Mouse (Mus musculus): ENCODE data around the gene Gm5065. TPM values are rescaled to one million over a fixed set of nuclear protein-coding genes. Genes with fewer than 3 reads are reported as not detected.

Gene Gm5065
- not detected for polyA plus RNA-seq (2017; shearing (Covaris generic))

GRCm38 (mm10) chr7:5350237-5350636 lies at the start of gene Gm5065:
TSS of gene Gm5065 (plus strand) at chr7:5350537.

DNA sequence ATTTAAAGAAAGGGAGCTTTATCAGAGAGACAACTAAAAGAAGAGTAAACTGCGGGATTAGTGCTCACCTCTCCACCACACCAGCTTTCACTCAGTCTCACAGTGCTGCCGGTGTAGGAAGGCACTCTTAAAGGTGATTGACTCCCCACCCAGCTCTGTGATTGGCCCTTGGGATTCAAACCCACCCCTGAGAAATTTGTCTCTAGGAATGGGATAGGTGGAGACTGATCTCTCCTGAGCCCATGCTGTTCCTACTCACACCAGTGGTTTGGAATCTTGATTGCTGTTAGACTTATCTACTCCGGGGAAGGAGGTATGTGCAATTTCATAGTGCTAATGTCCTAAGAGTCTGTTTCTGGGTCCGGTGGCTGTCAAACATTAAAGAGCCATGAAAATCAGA lies 598 bp downstream of the Gm5065 start, which contains the start of gene Nlrp2:
Gene Nlrp2, minus strand, starts transcription at position 101 of the 400 bp plus-strand sequence.

Other genes starting within 250 kb of the Gm5065 start
- gene Rfpl4, start 233.6 kb upstream of the Gm5065 start, polyA plus RNA-seq (2017; shearing (Covaris generic)) = not detected
- gene Rasl2-9, start 224.6 kb upstream of the Gm5065 start, polyA plus RNA-seq (2017; shearing (Covaris generic)) = not detected
- 0.12 TPM for gene Vmn1r55, start 200.9 kb upstream of the Gm5065 start, polyA plus RNA-seq (2017; shearing (Covaris generic))
- not detected for gene Vmn1r56, start 153.8 kb upstream of the Gm5065 start, polyA plus RNA-seq (2017; shearing (Covaris generic))
- not detected for gene Vmn1r57, start 132.0 kb upstream of the Gm5065 start, polyA plus RNA-seq (2017; shearing (Covaris generic))
- 0.11 TPM for gene Nlrp2, start 498 bp downstream of the Gm5065 start, polyA plus RNA-seq (2017; shearing (Covaris generic))
- gene Vmn1r58, start 62.9 kb downstream of the Gm5065 start, polyA plus RNA-seq (2017; shearing (Covaris generic)) = not detected
- gene Vmn1r59, start 106.2 kb downstream of the Gm5065 start, polyA plus RNA-seq (2017; shearing (Covaris generic)) = 0.16 TPM
- not detected for gene Vmn2r28, start 143.4 kb downstream of the Gm5065 start, polyA plus RNA-seq (2017; shearing (Covaris generic))
- gene Vmn1r60, start 196.8 kb downstream of the Gm5065 start, polyA plus RNA-seq (2017; shearing (Covaris generic)) = 0.21 TPM